Mouse (Mus musculus): Measurements from ENCODE around the gene Ptger3. TPM values are rescaled to one million over a fixed set of nuclear protein-coding genes. Genes with fewer than 3 reads are reported as not detected.

Ptger3 gene
- polyA plus RNA-seq, 1 experiment = 7.7 TPM

- DNase-seq = no peak
- Histone ChIP-seq H3K4me1 (replicated peaks; ENCODE audit: control insufficient read depth, insufficient read depth, low read length) (peaks cover 13% of the 10 kb centered on the region), H3K27me3 (ENCODE audit: control insufficient read depth, insufficient read depth, low read length) (no peaks in the 10 kb centered on the region), H3K36me3 (ENCODE audit: control insufficient read depth, insufficient read depth, low read length) (no peaks in the 10 kb centered on the region), H3K27ac (ENCODE audit: control insufficient read depth, insufficient read depth, low read length) (no peak overlapping the region), H3K4me3 (ENCODE audit: control insufficient read depth, insufficient read depth, low read length) (no peak overlapping the region)
- WGBS = 22% methylated on average over 9 of the region's 9 CpGs
- TF ChIP-seq CTCF (IDR thresholded peaks at IDR 0.05; ENCODE audit: borderline replicate concordance, control insufficient read depth, extremely low read depth, insufficient read depth, low read length, poor library complexity) = no peak
- TF ChIP-seq POLR2A (IDR thresholded peaks at IDR 0.05; ENCODE audit: control insufficient read depth, extremely low read depth, insufficient read depth, low read length, poor library complexity) = no peak
Measured at GRCm38 (mm10) chr3:157575441-157576342, 9.0 kb downstream of the Ptger3 start.

GRCm38 (mm10) chr3:157576343-157576722 is 9.6 kb downstream of the Ptger3 start:
- Histone ChIP-seq H3K36me3 (ENCODE audit: control insufficient read depth, insufficient read depth, low read length) (no peaks in the 10 kb centered on the region), H3K4me3 (ENCODE audit: control insufficient read depth, insufficient read depth, low read length) (no peak overlapping the region), H3K27ac (ENCODE audit: control insufficient read depth, insufficient read depth, low read length) (no peak overlapping the region), H3K27me3 (ENCODE audit: control insufficient read depth, insufficient read depth, low read length) (no peaks in the 10 kb centered on the region), H3K4me1 (replicated peaks; ENCODE audit: control insufficient read depth, insufficient read depth, low read length) (peaks cover 13% of the 10 kb centered on the region)
- TF ChIP-seq CTCF (IDR thresholded peaks at IDR 0.05; ENCODE audit: borderline replicate concordance, control insufficient read depth, extremely low read depth, insufficient read depth, low read length, poor library complexity) = no peak
- no peak for TF ChIP-seq POLR2A (IDR thresholded peaks at IDR 0.05; ENCODE audit: control insufficient read depth, extremely low read depth, insufficient read depth, low read length, poor library complexity)
- WGBS = 82% methylated on average over 1 of the region's 1 CpGs
- no peak for DNase-seq

- Histone ChIP-seq H3K4me1 (replicated peaks; ENCODE audit: control insufficient read depth, insufficient read depth, low read length) (peaks cover 12% of the 10 kb centered on the region), H3K4me3 (ENCODE audit: control insufficient read depth, insufficient read depth, low read length) (no peak overlapping the region)
Measured at GRCm38 (mm10) chr3:157576862-157577261, 10.2 kb downstream of the Ptger3 start.

GRCm38 (mm10) chr3:157578469-157579170 is 11.9 kb downstream of the Ptger3 start:
- TF ChIP-seq CTCF (IDR thresholded peaks at IDR 0.05; ENCODE audit: borderline replicate concordance, control insufficient read depth, extremely low read depth, insufficient read depth, low read length, poor library complexity) (no peak), POLR2A (IDR thresholded peaks at IDR 0.05; ENCODE audit: control insufficient read depth, extremely low read depth, insufficient read depth, low read length, poor library complexity) (no peak)
- no peaks in the 10 kb centered on the region for H3K36me3 ChIP-seq (ENCODE audit: control insufficient read depth, insufficient read depth, low read length)
- DNase-seq = no peak
- no peaks in the 10 kb centered on the region for H3K27me3 ChIP-seq (ENCODE audit: control insufficient read depth, insufficient read depth, low read length)
- WGBS = 82% methylated on average over 5 of the region's 5 CpGs
- H3K4me3 ChIP-seq (ENCODE audit: control insufficient read depth, insufficient read depth, low read length) = no peak overlapping the region
- H3K27ac ChIP-seq (ENCODE audit: control insufficient read depth, insufficient read depth, low read length) = no peak overlapping the region
- H3K4me1 ChIP-seq (replicated peaks; ENCODE audit: control insufficient read depth, insufficient read depth, low read length) = peaks cover 8% of the 10 kb centered on the region

More at GRCm38 (mm10) chr3:157576862-157577261, 10.2 kb downstream of the Ptger3 start:
- no peak for TF ChIP-seq POLR2A (IDR thresholded peaks at IDR 0.05; ENCODE audit: control insufficient read depth, extremely low read depth, insufficient read depth, low read length, poor library complexity)
- TF ChIP-seq CTCF (IDR thresholded peaks at IDR 0.05; ENCODE audit: borderline replicate concordance, control insufficient read depth, extremely low read depth, insufficient read depth, low read length, poor library complexity) = no peak
- no peaks in the 10 kb centered on the region for H3K27me3 ChIP-seq (ENCODE audit: control insufficient read depth, insufficient read depth, low read length)
- no peak for DNase-seq
- 12% methylated on average over 1 of the region's 1 CpGs for WGBS
- H3K27ac ChIP-seq (ENCODE audit: control insufficient read depth, insufficient read depth, low read length) = no peak overlapping the region
- no peaks in the 10 kb centered on the region for H3K36me3 ChIP-seq (ENCODE audit: control insufficient read depth, insufficient read depth, low read length)

GRCm38 (mm10) chr3:157579376-157579775 is 12.7 kb downstream of the Ptger3 start:
- DNase-seq = no peak
- Histone ChIP-seq H3K27me3 (ENCODE audit: control insufficient read depth, insufficient read depth, low read length) (no peaks in the 10 kb centered on the region), H3K27ac (ENCODE audit: control insufficient read depth, insufficient read depth, low read length) (no peak overlapping the region), H3K36me3 (ENCODE audit: control insufficient read depth, insufficient read depth, low read length) (no peaks in the 10 kb centered on the region), H3K4me1 (replicated peaks; ENCODE audit: control insufficient read depth, insufficient read depth, low read length) (peaks cover 8% of the 10 kb centered on the region), H3K4me3 (ENCODE audit: control insufficient read depth, insufficient read depth, low read length) (no peak overlapping the region)
- TF ChIP-seq POLR2A (IDR thresholded peaks at IDR 0.05; ENCODE audit: control insufficient read depth, extremely low read depth, insufficient read depth, low read length, poor library complexity) = no peak
- TF ChIP-seq CTCF (IDR thresholded peaks at IDR 0.05; ENCODE audit: borderline replicate concordance, control insufficient read depth, extremely low read depth, insufficient read depth, low read length, poor library complexity) = no peak
- WGBS = 87% methylated on average over 2 of the region's 2 CpGs

GRCm38 (mm10) chr3:157580299-157580698 is 13.6 kb downstream of the Ptger3 start:
- no peak for DNase-seq
- WGBS = 92% methylated on average over 4 of the region's 4 CpGs
- TF ChIP-seq CTCF (IDR thresholded peaks at IDR 0.05; ENCODE audit: borderline replicate concordance, control insufficient read depth, extremely low read depth, insufficient read depth, low read length, poor library complexity) (no peak), POLR2A (IDR thresholded peaks at IDR 0.05; ENCODE audit: control insufficient read depth, extremely low read depth, insufficient read depth, low read length, poor library complexity) (no peak)
- no peak overlapping the region for H3K4me3 ChIP-seq (ENCODE audit: control insufficient read depth, insufficient read depth, low read length)
- no peak overlapping the region for H3K27ac ChIP-seq (ENCODE audit: control insufficient read depth, insufficient read depth, low read length)
- H3K36me3 ChIP-seq (ENCODE audit: control insufficient read depth, insufficient read depth, low read length) = no peaks in the 10 kb centered on the region
- peaks cover 7% of the 10 kb centered on the region for H3K4me1 ChIP-seq (replicated peaks; ENCODE audit: control insufficient read depth, insufficient read depth, low read length)
- H3K27me3 ChIP-seq (ENCODE audit: control insufficient read depth, insufficient read depth, low read length) = no peaks in the 10 kb centered on the region
